Mouse (Mus musculus) neural tube, embryonic 11.5 days (tissue): ENCODE data around the gene Isg20l2. TPM values are rescaled to one million over a fixed set of nuclear protein-coding genes. Genes with fewer than 3 reads are reported as not detected.

Experiments used
- ATAC-seq: fragments of 200-750 bp; cut with Nextera tagmentation; 2 replicates; pipeline ENCODE4 v1.8.0; 2017; ENCODE audit warnings: moderate number of reproducible peaks, mild to moderate bottlenecking, moderate TSS enrichment, moderate library complexity; ENCODE audit not compliant: insufficient read depth, low FRiP score, low TSS enrichment
- DNase-seq: peaks from one replicate; pipeline ENCODE4 v3.0.0-alpha.2; 2015; ENCODE audit warnings: low spot score
- H3K27ac ChIP-seq: fragments of 300-500 bp; sonication (generic); 2 replicates; pipeline ENCODE4 v1.5.1; 2014; ENCODE audit warnings: low read depth, mild to moderate bottlenecking, low read length
- H3K27me3 ChIP-seq: fragments of 300-500 bp; sonication (generic); 2 replicates; pipeline ENCODE4 v1.6.1; 2014; ENCODE audit warnings: mild to moderate bottlenecking, low read length, mixed read lengths; ENCODE audit not compliant: control insufficient read depth, insufficient read depth
- H3K36me3 ChIP-seq: fragments of 300-500 bp; sonication (generic); 2 replicates; pipeline ENCODE4 v1.6.1; 2014; ENCODE audit warnings: mild to moderate bottlenecking, low read length, moderate library complexity, mixed read lengths; ENCODE audit not compliant: control insufficient read depth, insufficient read depth
- H3K4me1 ChIP-seq: fragments of 300-500 bp; sonication (generic); 2 replicates; pipeline ENCODE4 v1.6.1; 2014; ENCODE audit warnings: low read length, mixed read lengths; ENCODE audit not compliant: control insufficient read depth, insufficient read depth
- H3K4me2 ChIP-seq: fragments of 300-500 bp; sonication (generic); 2 replicates; pipeline ENCODE4 v1.6.1; 2014; ENCODE audit warnings: low read depth, mild to moderate bottlenecking, moderate library complexity
- H3K4me3 ChIP-seq: fragments of 300-500 bp; sonication (generic); 2 replicates; pipeline ENCODE4 v1.5.1; 2014; ENCODE audit warnings: low read depth, low read length
- H3K9ac ChIP-seq: fragments of 300-500 bp; sonication (generic); 2 replicates; pipeline ENCODE4 v1.6.1; 2014; ENCODE audit warnings: mild to moderate bottlenecking, low read length
- H3K9me3 ChIP-seq: fragments of 300-500 bp; sonication (generic); 2 replicates; pipeline ENCODE4 v1.6.1; 2016; ENCODE audit warnings: low read length; ENCODE audit not compliant: control insufficient read depth
- WGBS: fragments of 180-500 bp; shearing (Covaris S2); extraction: QIAGEN DNeasy Blood & Tissue Kit; methylation state at CpG from one replicate; pipeline ENCODE4 v1.1.7; 2014; 5-methylcytosine and 5-hydroxymethylcytosine counted together
- polyA plus RNA-seq: library from polyadenylated mRNA; unstranded; fragments of >200 nt; fragmentation: Nextera tagmentation; extraction: Ambion mirVana; gene quantifications from 2 replicates; pipeline ENCODE4 v1.2.1, GENCODE M21; 2014

Gene Isg20l2
- polyA plus RNA-seq, 1 experiment from 2014 or later = 52.3 TPM

- Histone ChIP-seq H3K4me2 (no peak overlapping the region), H3K4me3 (no peak overlapping the region), H3K4me1 (peaks cover 6% of the 10 kb centered on the region), H3K9ac (no peak overlapping the region), H3K27ac (no peak overlapping the region), H3K36me3 (peaks cover 25% of the 10 kb centered on the region), H3K27me3 (no peaks in the 10 kb centered on the region), H3K9me3 (no peaks in the 10 kb centered on the region)
- ATAC-seq = no peak
- no peak for DNase-seq
- WGBS = 87% methylated on average over 4 of the region's 4 CpGs
These were observed 5.1 kb downstream of the Isg20l2 start for GRCm38 (mm10) chr3:87935201-87935600.

- ATAC-seq = peak; percentile 20; the same call in 1 of the 2 replicates
- Histone ChIP-seq H3K9ac (no peak overlapping the region), H3K27ac (no peak overlapping the region), H3K4me1 (peaks cover 6% of the 10 kb centered on the region), H3K36me3 (peaks cover 27% of the 10 kb centered on the region), H3K9me3 (no peaks in the 10 kb centered on the region), H3K4me3 (no peak overlapping the region), H3K4me2 (no peak overlapping the region), H3K27me3 (no peaks in the 10 kb centered on the region)
- peak; percentile 86 for DNase-seq
- 95% methylated on average over 2 of the region's 2 CpGs for WGBS
These were observed 5.7 kb downstream of the Isg20l2 start for GRCm38 (mm10) chr3:87935776-87936175.

- Histone ChIP-seq H3K9me3 (no peaks in the 10 kb centered on the region), H3K27ac (no peak overlapping the region), H3K9ac (no peak overlapping the region), H3K36me3 (peaks cover 32% of the 10 kb centered on the region), H3K27me3 (no peaks in the 10 kb centered on the region), H3K4me1 (peaks cover 14% of the 10 kb centered on the region), H3K4me3 (no peak overlapping the region), H3K4me2 (no peak overlapping the region)
- DNase-seq (no peak), ATAC-seq (no peak)
- 65% methylated on average over 5 of the region's 5 CpGs for WGBS
These were observed 10.5 kb downstream of the Isg20l2 start for GRCm38 (mm10) chr3:87940611-87941010.

- H3K9ac ChIP-seq = no peak overlapping the region
- no peak overlapping the region for H3K4me2 ChIP-seq
- H3K4me3 ChIP-seq = no peak overlapping the region
- DNase-seq (no peak), ATAC-seq (no peak)
- no peak overlapping the region for H3K27ac ChIP-seq
- peaks cover 32% of the 10 kb centered on the region for H3K36me3 ChIP-seq
- no peaks in the 10 kb centered on the region for H3K27me3 ChIP-seq
- H3K4me1 ChIP-seq = peaks cover 32% of the 10 kb centered on the region
- 90% methylated on average over 2 of the region's 2 CpGs for WGBS
- H3K9me3 ChIP-seq = no peaks in the 10 kb centered on the region
These were observed 12.4 kb downstream of the Isg20l2 start for GRCm38 (mm10) chr3:87942471-87942870.

GRCm38 (mm10) chr3:87943586-87943985, 13.5 kb downstream of the Isg20l2 start:
- ATAC-seq = no peak
- 75% methylated on average over 7 of the region's 7 CpGs for WGBS

GRCm38 (mm10) chr3:87944838-87945600, 14.9 kb downstream of the Isg20l2 start:
- H3K4me1 ChIP-seq = peaks cover 44% of the 10 kb centered on the region
- no peaks in the 10 kb centered on the region for H3K27me3 ChIP-seq
- peak overlapping the region; percentile 24; the same call in 1 of the 2 replicates for H3K9ac ChIP-seq
- 13% methylated on average over 4 of the region's 4 CpGs for WGBS
- 0 out of 2 replicates have a peak, but pooled peaks have one; percentile 24 for ATAC-seq
- no peak overlapping the region for H3K4me3 ChIP-seq
- H3K9me3 ChIP-seq = no peaks in the 10 kb centered on the region
- H3K27ac ChIP-seq = peak overlapping the region; percentile 74
- H3K36me3 ChIP-seq = peaks cover 15% of the 10 kb centered on the region
- peak; percentile 27 for DNase-seq
- no peak overlapping the region for H3K4me2 ChIP-seq

More at GRCm38 (mm10) chr3:87943586-87943985, 13.5 kb downstream of the Isg20l2 start:
- Histone ChIP-seq H3K9ac (no peak overlapping the region), H3K4me1 (peaks cover 37% of the 10 kb centered on the region), H3K4me2 (no peak overlapping the region), H3K9me3 (no peaks in the 10 kb centered on the region), H3K27ac (no peak overlapping the region), H3K27me3 (no peaks in the 10 kb centered on the region), H3K36me3 (peaks cover 26% of the 10 kb centered on the region), H3K4me3 (no peak overlapping the region)
- DNase-seq = no peak

- H3K27ac ChIP-seq = peak overlapping the region; percentile 77
- DNase-seq = peak; percentile 60
- H3K4me3 ChIP-seq = no peak overlapping the region
- peaks cover 53% of the 10 kb centered on the region for H3K4me1 ChIP-seq
- no peak overlapping the region for H3K4me2 ChIP-seq
- WGBS = 5% methylated on average over 12 of the region's 12 CpGs
- no peaks in the 10 kb centered on the region for H3K27me3 ChIP-seq
- peaks cover 11% of the 10 kb centered on the region for H3K36me3 ChIP-seq
- H3K9ac ChIP-seq = peak overlapping the region; percentile 12
- ATAC-seq = no peak
- no peaks in the 10 kb centered on the region for H3K9me3 ChIP-seq
These were observed 15.8 kb downstream of the Isg20l2 start for GRCm38 (mm10) chr3:87945781-87946540.

- Histone ChIP-seq H3K4me2 (peak overlapping the region; percentile 86; the same call in 1 of the 2 replicates), H3K27ac (peak overlapping the region; percentile 77), H3K9me3 (no peaks in the 10 kb centered on the region), H3K4me1 (peaks cover 57% of the 10 kb centered on the region), H3K4me3 (no peak overlapping the region), H3K36me3 (peaks cover 7% of the 10 kb centered on the region), H3K9ac (peak overlapping the region; percentile 12), H3K27me3 (no peaks in the 10 kb centered on the region)
- DNase-seq = peak; percentile 24
- ATAC-seq = no peak
- 0% methylated on average over 1 of the region's 1 CpGs for WGBS
These were observed 16.4 kb downstream of the Isg20l2 start for GRCm38 (mm10) chr3:87946541-87946860.
